Mouse (Mus musculus): ENCODE results near the gene Blnk.

GRCm38 (mm10) chr19:40935376-40935775, 59.0 kb downstream of the Blnk start:
- no peak for TF ChIP-seq RCOR1 (IDR thresholded peaks at IDR 0.05; ENCODE audit: low read depth, low read length)
- no peak for TF ChIP-seq EP300 (IDR thresholded peaks at IDR 0.05; ENCODE audit: low read depth in 1 of 2, low read length in 2 of 2)
- no peak for TF ChIP-seq GATA1 (IDR thresholded peaks at IDR 0.05; ENCODE audit: low read depth, low read length)
- no peak for TF ChIP-seq POLR2A (IDR thresholded peaks at IDR 0.05; ENCODE audit: control insufficient read depth in 1 of 2, insufficient read depth in 1 of 2, low read depth in 1 of 2, low read length in 2 of 2, poor library complexity in 1 of 2)
- TF ChIP-seq POLR2AphosphoS2 (IDR thresholded peaks at IDR 0.05; ENCODE audit: low read length): no peak
- TF ChIP-seq ZC3H11A (IDR thresholded peaks at IDR 0.05; ENCODE audit: low read depth, low read length): no peak
- no peak for TF ChIP-seq CTCF (IDR thresholded peaks at IDR 0.05 in 2 of 3, conservative IDR thresholded peaks at IDR 0.05 in 1 of 3; ENCODE audit: control insufficient read depth in 1 of 3, insufficient read depth in 1 of 3, low read depth in 2 of 3, low read length in 3 of 3, poor library complexity in 1 of 3, severe bottlenecking in 1 of 3)
